Mouse (Mus musculus): ENCODE measurements around the gene Avil. TPM values are rescaled to one million over a fixed set of nuclear protein-coding genes. Genes with fewer than 3 reads are reported as not detected.
A peak's percentile ranks its signal among the peaks of the same experiment; 100 is the strongest.

The Avil gene
- total RNA-seq (2017): not detected in 2 replicates

DNA sequence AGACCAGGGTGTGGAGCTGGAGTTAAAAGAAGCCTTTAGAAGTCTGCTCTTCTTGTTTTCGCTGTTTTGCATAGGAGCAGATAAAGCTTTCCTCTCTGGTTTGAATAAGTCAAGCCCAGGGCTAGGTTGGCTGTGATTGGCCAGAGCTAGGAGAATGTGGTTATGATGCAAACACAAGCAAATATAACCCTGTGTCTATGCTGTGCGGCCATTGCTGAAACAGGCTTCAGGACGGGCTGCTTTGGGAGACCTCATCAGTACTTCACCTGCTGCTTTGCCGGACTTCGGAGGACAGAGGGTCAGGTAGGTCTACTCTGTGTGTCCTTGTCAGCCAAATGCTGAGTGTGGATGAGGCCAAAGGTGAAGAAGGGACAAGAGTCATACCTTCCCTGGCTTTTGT is at the start of gene Avil:
Avil (plus strand) TSS at position 181 of the 400 bp plus-strand sequence.
- ATAC-seq (replicated peaks; ENCODE audit: low read depth, poor library complexity, severe bottlenecking): no peak

DNA sequence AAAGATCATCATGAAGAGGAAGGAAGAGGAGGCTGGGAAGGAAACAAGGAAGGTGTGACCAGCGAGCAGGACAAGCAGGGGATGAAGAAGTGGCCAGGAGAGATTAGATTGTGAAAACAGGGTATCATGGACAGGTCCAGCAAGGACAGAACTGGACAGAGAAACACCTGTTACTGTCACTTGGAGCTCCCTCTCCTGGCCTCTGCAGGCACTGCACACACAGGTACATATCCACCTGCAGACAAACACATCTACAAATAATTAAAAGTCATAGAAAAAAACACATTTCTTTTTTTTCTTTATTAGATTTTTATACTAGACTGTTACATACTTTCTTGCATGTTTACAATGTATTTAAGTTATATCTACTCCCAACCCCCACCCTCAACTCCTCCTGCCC is 48.1 kb upstream of the Avil start:
- ATAC-seq (replicated peaks; ENCODE audit: low read depth, poor library complexity, severe bottlenecking): no peak

DNA sequence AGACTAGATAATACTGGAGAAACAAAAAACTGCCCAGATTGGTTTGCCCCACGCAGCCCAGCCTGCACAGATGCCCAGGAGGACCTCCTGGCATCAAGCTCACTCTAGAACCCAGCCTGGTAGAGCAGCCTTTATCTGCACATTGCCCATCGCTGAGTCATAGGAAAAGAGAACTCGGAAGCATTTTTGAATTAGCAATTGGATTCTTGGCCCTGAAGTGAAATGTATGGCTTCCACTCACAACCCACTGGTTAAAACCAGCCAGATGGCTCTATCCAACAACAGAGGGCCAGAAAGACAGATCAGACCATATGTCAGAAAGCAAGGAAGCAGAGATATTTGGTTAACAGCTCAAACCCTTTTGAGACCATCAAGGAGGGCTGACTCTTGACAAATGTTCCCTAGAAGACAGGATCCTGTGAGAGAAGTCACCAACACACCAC is 47.5 kb upstream of the Avil start:
- no peak for ATAC-seq (replicated peaks; ENCODE audit: low read depth, poor library complexity, severe bottlenecking)

DNA sequence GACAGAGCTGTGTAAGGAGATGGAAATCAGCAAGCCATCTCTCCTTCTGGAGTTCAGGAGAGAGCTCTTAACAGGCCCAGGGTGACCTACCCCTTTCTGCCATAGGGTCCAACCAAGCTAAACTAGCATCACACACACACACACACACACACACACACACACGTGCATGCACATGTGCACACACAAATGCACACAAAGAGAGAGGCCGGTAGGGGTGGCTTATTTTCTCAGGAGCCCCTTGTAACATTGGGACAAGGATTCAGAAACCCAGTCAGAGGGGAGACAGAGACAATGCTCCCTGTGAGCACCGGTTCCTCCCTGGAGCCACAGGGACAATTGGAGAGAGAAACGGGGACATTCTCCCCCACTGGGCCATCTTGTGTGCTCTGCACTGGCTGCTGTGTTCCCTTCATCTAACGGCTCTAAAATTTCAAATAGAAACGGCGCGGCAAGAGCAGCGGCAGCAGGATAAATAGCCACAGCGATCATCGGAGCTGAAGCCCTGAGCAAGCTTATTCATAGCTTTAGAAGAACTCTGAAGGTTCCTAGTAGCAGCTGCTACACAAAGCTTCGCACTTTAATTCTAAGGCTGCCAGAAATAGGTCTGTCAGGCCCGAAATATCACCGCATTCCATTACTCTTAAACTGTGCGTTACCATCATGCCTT is 43.7 kb upstream of the Avil start:
- no peak for ATAC-seq (replicated peaks; ENCODE audit: low read depth, poor library complexity, severe bottlenecking)

DNA sequence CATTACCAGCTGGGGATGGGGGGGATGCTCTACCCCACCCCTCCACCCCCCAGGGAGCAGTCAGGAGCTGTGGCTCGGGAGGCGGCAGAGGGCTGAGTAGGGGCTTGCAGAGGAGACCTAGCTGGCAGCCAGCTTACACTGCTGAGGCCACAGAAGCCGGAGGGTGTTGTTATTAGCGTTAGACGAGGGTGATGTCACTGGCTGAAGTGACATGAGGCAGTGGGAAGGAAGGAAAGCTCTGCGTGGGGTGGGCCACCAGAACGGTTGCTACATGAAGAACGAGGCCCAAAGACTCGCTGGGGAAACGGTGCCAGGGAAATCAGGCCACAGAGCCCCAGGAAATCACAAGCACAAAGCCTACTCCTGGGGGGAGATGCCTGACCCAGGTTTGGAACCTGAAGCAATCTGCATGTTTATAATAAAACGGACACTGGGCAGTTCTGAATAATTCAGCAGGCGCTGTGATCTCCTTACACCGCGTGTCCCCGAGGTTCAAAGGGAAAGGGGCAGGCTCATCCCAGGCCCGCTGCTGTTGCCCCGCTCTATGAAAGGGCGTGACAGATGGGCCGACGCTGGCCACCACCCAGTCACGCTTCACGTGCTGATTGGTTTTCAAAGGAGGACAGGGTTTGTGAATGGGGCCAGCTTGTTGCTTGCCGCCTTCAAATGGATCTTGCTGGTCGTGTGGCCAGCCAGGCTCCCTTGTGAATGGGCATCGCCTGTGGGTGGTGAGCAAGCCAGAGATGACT is 43.0 kb upstream of the Avil start:
- ATAC-seq (replicated peaks; ENCODE audit: low read depth, poor library complexity, severe bottlenecking): peak; percentile 81

DNA sequence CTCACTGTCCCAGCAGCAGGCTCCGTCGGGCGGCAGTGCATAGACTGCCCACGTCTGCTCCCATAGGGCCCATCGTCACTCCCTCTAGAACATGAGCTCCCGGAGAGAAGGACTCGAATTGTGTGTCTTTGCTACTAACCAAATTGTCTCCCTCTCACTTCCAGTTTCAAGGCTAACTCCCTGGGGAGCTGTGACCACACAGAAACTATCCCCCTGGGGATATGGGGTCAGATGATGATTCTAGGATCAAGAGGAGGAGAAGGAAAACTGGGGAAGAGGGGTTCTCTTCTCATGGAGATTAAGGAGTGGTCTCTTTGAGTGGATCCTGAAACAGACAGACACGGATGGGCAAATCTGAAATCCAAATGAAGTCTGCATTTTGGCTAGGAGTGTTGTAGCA is 40.0 kb upstream of the Avil start:
- ATAC-seq (replicated peaks; ENCODE audit: low read depth, poor library complexity, severe bottlenecking): no peak

DNA sequence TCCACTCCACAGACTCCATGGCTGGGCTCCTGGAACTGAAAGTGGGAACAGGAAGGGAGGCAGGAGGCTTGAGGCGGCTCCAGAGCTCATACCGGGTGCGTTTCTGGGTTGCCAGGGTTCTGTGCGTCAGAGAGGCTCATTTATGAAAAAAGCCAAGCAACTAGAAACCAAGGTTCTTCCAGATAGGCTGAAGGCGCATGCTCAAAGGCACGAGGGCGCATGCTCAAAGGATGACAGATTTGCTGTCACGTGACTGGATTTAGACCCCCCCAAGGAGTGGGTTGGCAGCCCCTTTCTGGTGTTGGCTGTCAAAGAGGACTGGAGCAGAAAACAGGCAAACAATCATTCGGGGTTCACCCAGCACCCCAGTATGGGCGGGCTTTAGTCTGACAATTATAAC is 38.8 kb upstream of the Avil start:
- ATAC-seq (replicated peaks; ENCODE audit: low read depth, poor library complexity, severe bottlenecking): no peak

DNA sequence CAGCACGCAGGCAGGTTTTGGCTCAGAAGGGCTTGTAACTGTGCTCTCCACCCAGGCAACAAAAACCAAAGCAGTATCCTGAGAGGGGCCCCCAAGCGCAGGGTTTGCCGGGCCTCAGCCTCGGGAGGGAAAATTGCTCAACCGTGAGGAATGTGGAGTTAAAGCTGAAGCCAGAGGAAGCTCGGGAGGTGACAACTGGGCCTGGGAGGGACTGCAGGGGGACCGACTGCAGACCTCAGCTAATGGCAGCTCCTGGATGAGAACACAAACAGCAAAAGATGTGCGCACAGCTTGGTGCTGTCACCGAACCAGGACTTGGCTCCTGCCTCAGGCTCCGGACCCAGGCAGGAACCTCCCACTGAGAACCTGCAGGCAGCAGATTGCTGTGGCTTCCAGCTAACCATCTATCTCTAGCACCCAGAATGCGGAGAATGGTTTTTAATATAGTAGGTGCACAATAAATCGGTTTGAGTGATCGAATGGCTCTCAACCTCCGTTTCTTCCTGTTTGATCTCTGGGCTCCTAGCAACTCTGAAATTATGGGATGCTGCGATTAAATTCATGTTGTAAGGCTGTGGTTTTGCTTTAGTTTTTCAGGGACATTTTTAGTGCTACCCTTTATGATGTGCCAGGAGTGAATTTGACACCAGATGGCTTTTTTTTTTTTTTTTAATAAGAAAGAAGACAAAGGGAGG is 38.1 kb upstream of the Avil start:
- ATAC-seq (replicated peaks; ENCODE audit: low read depth, poor library complexity, severe bottlenecking): peak; percentile 22; the same call in 1 of the 2 replicates

DNA sequence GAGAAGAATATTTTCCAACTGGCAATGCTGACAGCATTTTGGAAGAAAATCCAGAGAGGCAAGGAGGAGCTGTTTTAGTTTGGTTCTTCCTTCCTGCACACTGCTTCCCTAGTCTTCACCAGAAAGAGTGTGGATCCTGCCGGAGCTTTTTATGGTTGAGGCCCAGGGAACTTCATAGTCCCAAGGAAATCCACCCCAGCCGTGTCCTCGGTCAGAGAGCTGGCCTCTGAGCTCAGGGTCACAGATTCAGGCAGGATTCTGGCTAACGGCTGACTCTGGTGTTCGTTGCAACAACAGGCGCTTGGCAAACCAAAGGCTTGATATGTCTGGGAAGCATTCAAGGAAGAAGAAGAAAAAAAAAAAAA is 37.6 kb upstream of the Avil start:
- ATAC-seq (replicated peaks; ENCODE audit: low read depth, poor library complexity, severe bottlenecking): no peak

DNA sequence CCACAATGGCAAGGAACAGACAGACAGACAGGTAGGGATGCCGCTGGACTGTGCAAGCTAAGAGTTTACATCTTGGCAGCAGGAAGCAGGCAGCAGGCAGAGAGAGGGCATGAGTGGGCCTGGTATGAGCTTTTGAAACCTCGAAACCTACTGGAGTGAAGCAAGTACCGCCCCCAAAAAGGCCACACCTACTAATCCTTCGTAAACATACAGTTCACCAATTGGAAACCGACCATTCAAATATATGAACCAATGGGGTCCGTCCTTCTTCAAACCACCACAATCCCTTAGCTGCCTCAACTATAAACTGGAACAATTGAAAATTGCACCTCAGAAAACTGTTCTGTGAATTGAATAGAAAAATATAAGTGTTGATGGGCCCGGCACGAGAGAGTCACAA is 36.7 kb upstream of the Avil start:
- ATAC-seq (replicated peaks; ENCODE audit: low read depth, poor library complexity, severe bottlenecking): no peak

DNA sequence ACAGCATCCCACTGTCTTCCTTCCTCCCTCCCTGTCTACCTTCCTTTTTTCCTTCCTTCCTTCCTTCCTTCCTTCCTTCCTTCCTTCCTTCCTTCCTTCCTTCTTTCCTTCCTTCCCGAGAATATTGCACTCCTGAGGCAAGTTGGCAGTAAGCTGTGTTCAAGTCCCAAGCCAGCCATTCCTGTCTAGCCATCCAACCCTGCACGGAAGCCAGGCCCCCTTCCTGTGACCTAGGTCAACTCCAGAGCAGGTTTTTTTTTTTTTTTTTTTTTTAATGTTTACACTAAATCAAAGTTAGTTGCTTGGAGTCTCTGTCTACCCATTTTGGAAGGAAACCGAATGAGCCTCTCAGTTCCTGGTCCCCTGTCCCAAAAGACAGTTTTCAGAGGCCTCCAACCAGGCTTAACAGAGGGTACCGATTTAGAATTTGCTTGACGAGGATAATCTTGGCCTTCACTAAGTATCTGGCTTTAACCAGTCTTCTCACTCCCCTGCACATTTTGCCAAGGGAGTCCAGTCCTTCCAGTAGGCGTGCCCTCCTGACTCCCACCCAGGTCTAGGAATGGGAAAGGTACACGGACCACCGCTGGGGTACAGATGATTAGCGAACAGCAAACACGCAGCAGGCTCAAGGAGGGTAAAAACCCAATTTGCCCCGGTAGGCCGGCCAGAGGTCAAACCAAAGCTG is 29.0 kb upstream of the Avil start:
- no peak for ATAC-seq (replicated peaks; ENCODE audit: low read depth, poor library complexity, severe bottlenecking)

DNA sequence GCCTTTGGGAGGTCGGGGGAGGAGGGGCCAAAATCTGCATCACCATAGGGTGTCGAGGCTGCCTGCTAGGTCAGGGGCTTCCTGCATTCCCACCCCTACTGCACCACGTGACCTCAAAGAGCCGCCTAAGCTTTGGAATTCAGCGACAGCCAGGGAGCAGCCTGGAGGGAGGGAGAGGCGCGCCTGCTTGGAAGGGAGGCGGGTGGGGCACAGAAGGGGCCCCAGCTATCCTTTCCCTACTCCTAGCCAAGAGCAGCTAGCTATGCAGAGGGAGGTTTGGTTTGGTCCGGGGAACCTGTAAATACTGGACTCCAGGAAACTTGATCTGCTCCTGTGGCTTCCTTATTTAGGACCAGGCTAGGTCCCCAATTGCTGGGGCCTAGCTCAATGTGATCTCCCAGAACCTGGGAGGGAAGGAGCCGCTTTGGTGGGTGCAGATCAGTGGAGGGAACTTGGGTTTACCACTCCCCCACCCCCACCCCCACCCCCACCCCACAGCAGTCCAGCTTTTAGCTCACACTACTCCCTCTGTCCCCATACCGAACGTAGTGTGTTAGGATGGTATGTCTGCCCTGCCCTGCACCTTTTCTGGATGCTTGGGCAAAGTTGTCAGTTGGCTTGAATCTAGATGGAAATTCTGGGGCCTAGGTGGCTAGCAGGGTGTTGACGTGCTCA is 28.3 kb upstream of the Avil start:
- ATAC-seq (replicated peaks; ENCODE audit: low read depth, poor library complexity, severe bottlenecking): no peak

DNA sequence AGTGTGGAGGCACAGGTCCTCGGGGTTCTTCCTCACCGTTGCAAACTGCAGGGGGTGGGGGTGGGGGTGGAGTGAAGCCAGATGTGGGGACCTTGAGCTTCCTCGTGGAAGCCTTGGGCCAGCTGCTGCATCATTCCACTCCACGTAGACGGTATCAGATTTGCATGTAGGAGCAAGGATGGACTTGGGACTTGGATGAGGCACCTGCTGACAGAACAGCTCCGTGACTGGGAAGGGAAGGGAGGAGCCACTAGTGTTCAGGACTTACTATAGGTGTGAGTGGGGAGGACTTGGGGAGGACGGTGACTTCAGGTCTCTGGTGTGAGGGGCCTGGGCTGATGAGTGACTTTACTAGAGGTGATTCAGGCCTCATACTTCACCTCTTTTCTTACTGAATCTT is 27.5 kb upstream of the Avil start:
- ATAC-seq (replicated peaks; ENCODE audit: low read depth, poor library complexity, severe bottlenecking): no peak; the same call in 1 of the 2 replicates

DNA sequence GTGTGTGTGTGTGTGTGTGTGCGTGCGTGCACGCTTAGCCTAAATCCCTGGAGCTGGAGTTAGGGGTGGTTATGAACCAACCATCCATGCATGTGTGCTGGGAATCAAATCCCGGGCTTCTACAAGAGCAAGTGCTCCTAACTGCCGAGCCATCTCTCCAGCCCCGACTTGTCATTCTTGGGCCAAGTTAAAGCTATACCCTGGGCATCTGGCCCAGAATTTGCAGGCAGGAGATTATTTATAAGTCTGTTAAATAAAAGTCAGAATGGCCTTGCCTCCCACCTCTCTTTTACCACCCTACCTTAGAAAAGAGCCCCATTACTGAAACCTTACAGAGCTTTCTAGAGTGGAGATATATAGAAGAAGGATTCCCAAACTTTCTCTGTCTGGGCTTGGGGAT is 24.8 kb upstream of the Avil start:
- ATAC-seq (replicated peaks; ENCODE audit: low read depth, poor library complexity, severe bottlenecking): no peak

DNA sequence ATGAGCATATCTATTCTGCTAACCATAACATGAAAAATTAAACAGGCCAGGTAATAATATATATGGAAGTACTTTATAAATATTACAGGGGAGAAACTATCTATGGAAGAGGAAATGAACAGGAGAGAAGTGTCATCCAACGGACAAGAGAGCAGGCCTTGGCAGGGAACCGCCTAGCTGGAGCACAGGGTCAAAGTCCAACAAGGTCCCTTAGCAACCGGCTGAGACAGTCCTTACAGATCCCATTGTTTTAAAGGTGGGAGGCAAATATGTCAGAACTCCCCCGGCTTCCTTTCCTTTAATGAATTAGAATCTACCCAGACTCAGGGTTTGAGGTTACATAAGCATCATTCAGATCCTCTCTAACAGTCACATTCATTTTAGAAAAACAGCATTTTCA is 23.4 kb upstream of the Avil start:
- no peak for ATAC-seq (replicated peaks; ENCODE audit: low read depth, poor library complexity, severe bottlenecking)

DNA sequence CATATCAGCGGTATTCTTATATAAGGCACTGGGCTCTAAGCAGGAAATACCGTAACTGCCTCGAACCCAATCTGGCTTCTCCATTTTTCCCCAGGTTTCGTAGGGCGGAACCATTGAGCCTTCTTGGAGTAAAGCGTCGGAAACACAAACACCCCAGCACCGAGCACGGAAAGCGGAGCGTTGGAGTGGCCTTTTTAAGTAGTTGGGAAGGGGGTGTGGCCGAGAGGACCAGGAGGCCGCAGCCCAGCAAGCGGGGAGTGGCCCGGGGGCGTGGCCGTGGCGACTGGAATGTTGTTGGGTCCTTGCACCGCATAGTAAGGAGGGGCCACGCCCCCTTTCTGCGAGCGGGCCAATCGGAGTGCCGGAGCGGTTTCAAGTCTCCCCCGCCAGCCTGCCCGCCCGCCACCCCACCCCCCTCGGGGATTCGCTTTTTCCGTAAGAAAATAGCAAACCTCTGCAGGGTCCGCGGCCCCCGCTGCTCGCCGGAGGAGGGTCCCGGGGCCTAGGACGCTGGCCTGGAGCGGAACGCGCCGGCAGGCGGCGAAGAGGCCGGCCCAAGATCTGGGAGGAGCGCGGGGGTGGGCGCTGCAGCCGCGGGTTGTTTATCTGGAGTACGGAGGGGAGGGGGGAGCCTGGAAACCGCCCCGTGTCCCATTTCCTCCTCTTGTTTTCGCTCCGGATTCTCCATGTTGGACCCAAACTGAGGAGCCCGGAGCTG is 22.1 kb upstream of the Avil start, which contains the start of gene Ctdsp2:
Ctdsp2 (plus strand) TSS at position 441 of the 718 bp plus-strand sequence.
- peak; percentile 87 for ATAC-seq (replicated peaks; ENCODE audit: low read depth, poor library complexity, severe bottlenecking)

DNA sequence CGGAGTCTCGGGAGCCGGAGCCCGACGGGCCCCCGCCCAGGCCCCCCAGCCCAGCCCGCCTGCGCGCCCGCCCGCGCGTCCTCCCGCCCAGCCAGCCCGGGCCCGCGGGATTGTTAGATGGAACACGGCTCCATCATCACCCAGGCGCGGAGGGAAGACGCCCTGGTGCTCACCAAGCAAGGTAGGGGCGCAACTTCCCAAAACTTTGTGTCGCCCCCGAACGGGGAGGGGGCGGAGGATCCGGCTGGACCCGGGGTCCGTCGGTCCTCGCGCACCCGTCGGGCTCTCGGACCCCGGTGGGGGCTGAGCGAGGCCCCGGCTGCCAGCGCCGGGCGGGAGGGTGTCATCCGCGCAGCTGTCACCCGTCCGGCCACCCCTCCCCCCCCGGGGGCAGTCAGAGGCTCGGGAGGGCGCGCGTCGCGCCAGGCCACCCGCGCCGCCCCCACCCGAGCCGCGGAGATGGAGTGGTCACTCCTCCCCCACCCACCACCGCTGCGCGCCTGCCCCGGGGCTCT is 21.3 kb upstream of the Avil start:
- ATAC-seq (replicated peaks; ENCODE audit: low read depth, poor library complexity, severe bottlenecking): no peak

DNA sequence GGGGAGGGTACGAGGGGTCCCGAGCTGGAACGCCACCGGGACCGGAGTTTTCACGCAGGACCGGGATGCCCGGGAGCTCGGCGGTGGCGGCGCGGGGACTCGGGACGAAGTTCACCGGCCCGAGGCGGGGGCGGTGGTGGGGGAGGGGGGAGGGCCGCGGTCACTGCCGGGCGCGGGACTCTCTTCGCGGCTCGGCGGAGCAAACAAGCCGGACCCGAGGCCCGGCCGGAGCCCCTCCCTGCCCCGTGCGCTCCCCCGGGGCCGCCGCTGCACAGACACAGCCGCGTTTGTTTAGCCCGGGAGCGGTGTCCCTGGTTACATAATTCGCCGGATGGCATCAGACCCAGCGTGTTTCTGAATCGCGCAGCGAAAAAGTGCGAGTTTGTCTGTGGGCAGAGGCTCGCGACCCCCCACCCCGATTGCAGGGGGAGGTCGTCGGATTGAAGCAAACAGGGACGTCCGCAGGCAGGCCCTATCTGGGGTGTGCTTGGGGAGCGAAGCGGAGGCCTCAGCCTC is 20.8 kb upstream of the Avil start:
- no peak for ATAC-seq (replicated peaks; ENCODE audit: low read depth, poor library complexity, severe bottlenecking)
